Mouse (Mus musculus) megakaryocyte, embryonic 14.5 days (primary cell): ENCODE data around the gene Asb10. TPM values are rescaled to one million over a fixed set of nuclear protein-coding genes. Genes with fewer than 3 reads are reported as not detected.
A peak's percentile ranks its signal among the peaks of the same experiment; 100 is the strongest.

Source experiments
- H3K27me3 ChIP-seq: replicated peaks from 2 replicates; pipeline ENCODE3; 2012; ENCODE audit warnings: inconsistent platforms
- H3K36me3 ChIP-seq: replicated peaks from 2 replicates; pipeline ENCODE3; 2012; ENCODE audit warnings: low read length, inconsistent platforms, mixed read lengths
- H3K4me1 ChIP-seq: 2 replicates; pipeline ENCODE4 v1.6.1; 2012; ENCODE audit warnings: inconsistent platforms
- H3K4me3 ChIP-seq: replicated peaks from 2 replicates; pipeline ENCODE3; 2012; ENCODE audit warnings: moderate library complexity, mild to moderate bottlenecking, inconsistent platforms
- H3K9me3 ChIP-seq: 2 replicates; pipeline ENCODE4 v1.6.1; 2012; ENCODE audit warnings: inconsistent platforms
- FLI1 ChIP-seq: IDR thresholded peaks from 2 replicates; pipeline ENCODE4 v1.6.1; 2012; ENCODE audit warnings: low read length, inconsistent platforms, mixed read lengths
- GATA1 ChIP-seq: IDR thresholded peaks from 3 replicates; pipeline ENCODE4 v1.6.1; 2012; ENCODE audit warnings: mixed read lengths, low read length, inconsistent platforms, borderline replicate concordance
- polyA plus RNA-seq: library from polyadenylated mRNA; stranded (reverse); fragments of >175 nt; gene quantifications from 2 replicates; pipeline ENCODE4 v1.2.3, GENCODE M21; 2012; ENCODE audit warnings: low replicate concordance; ENCODE audit not compliant: insufficient read depth

Asb10 gene
- polyA plus RNA-seq, 1 experiment, result not detected

DNA sequence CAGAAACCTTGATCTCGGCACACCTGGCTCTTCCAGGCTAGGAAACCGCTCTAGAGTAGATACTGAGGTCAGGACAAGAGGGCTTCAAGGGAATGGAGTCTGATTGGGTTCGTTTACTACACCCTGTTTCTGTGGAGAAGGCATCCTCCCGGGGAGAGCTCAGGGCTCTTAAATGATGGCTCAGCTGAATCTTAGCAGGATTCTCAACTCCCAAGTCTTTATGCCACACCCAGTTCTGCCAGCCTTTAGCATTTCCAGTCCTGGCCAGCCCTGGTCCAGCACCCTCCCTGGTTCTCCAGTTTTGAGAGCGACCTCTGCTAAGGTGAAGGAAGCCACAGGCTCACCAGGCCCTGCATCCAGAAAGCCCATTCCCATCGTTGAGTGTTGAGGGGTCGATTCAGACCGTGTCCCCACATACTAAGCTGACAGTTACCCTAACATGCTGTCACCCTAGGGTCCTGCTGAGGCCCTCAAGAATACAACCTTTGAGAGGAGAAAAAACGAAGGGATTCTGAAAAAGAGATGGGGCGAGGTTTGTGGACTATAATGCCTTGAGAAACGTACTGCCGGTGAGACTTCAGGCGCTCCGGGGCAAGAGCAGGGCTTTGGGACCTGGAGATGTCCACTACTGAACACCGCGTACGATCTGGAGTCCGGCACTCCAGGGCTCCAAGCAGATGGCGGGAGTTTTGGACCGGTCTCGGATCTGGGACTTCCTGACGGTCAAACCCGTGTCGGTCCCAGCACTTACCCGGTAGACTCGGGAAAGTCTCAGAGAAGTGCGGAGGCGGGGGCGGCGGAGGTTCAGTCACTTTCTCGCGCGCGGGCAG, 15.2 kb downstream of the Asb10 start:
- Histone ChIP-seq H3K27me3 (peaks cover 94% of the 10 kb centered on the region), H3K4me3 (no peak overlapping the region), H3K9me3 (0 out of 2 replicates have a peak, but pooled peaks cover 2% of the 10 kb centered on the region), H3K4me1 (peaks cover 23% of the 10 kb centered on the region), H3K36me3 (no peaks in the 10 kb centered on the region)
- no peak for TF ChIP-seq FLI1
- no peak for TF ChIP-seq GATA1

DNA sequence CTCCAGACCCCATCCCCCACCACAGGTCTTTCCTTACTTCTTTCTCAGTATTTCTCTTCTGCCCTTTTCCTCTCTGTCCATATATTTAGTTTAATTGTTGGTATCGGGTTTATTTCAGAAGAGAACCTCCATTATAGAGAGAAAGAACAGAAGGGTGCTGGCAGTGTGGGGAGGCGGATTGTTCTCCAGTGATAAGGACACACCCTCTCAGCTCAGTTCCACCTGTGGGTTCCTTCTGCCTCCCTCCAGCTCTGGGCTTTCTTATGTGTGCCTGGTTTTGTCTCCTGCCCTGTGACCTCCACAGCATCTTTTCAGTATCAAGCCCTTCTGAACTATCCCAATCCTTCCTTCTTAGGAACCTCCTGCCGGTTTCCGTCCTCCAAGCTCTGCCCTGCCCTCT, 16.3 kb downstream of the Asb10 start:
- Histone ChIP-seq H3K4me3 (no peak overlapping the region), H3K36me3 (no peaks in the 10 kb centered on the region), H3K4me1 (peaks cover 17% of the 10 kb centered on the region), H3K27me3 (peaks cover 95% of the 10 kb centered on the region), H3K9me3 (0 out of 2 replicates have a peak, but pooled peaks cover 2% of the 10 kb centered on the region)
- TF ChIP-seq GATA1, result no peak
- no peak for TF ChIP-seq FLI1

DNA sequence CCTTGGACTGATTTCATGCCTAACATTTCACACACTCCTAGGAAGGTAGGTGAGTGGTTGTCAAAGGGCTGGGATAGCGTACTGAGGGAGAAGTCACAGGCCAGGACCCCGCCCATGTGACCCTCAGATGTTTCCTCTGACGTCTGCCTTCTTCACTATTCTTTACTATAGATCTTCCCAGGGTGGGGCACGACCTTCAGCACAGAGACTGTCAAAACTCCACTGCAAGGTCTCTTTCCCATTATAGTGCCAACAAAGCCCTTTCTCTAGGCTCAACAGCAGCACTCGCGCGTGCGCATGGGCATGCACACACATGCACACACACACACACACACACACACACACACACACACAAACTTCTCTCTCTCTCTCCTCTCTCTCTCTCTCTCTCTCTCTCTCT, 17.0 kb downstream of the Asb10 start:
- Histone ChIP-seq H3K4me3 (no peak overlapping the region), H3K9me3 (0 out of 2 replicates have a peak, but pooled peaks cover 2% of the 10 kb centered on the region), H3K27me3 (peaks cover 92% of the 10 kb centered on the region), H3K36me3 (no peaks in the 10 kb centered on the region), H3K4me1 (peaks cover 17% of the 10 kb centered on the region)
- TF ChIP-seq GATA1, result no peak
- TF ChIP-seq FLI1, result no peak

DNA sequence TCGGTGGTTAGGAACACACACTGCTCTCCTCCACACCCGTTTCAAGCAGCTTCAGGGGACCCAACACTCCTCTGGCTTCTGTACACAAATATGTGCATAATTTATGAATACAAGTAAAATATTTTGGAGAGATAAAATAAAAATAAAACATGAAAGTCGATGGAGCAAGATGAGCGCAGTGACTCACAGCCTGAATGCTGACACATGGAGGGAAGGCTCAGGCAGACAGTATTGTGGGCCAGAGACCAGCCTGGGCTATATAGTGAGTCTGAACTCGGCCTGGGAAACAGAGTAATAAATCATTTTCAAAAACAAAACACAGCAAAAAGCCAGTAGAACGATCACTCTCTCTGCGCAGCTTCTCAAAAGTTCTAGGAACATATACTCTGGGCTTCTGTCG, 19.4 kb downstream of the Asb10 start:
- Histone ChIP-seq H3K36me3 (no peaks in the 10 kb centered on the region), H3K9me3 (0 out of 2 replicates have a peak, but pooled peaks cover 2% of the 10 kb centered on the region), H3K4me3 (no peak overlapping the region), H3K4me1 (peaks cover 7% of the 10 kb centered on the region; the same call in 1 of the 2 replicates), H3K27me3 (peaks cover 91% of the 10 kb centered on the region)
- TF ChIP-seq FLI1, result no peak

DNA sequence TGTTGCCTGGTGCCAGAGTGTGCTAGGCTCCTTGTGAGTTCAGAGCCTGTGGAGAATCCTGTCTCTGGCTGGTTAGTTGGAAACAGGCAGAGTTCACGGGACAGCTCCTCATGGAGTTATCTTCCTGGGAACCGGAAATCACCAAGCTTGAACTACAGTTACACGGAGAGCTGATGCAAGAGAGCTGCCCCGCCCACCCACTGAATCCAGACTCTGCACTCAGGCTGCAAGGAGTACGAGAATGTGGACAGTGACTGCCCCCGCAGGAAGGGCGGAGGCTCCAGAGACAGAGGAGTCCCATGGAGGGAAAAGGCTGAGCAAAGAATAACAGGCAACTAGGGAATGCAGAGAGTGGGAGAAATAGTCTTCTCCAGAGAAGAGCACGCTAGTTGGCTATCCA, 28.5 kb downstream of the Asb10 start:
- H3K4me3 ChIP-seq, result no peak overlapping the region
- no peak for TF ChIP-seq GATA1
- TF ChIP-seq FLI1, result no peak
- peaks cover 80% of the 10 kb centered on the region for H3K27me3 ChIP-seq
- H3K36me3 ChIP-seq, result no peaks in the 10 kb centered on the region
- H3K4me1 ChIP-seq, result peaks cover 6% of the 10 kb centered on the region
- peaks cover 8% of the 10 kb centered on the region for H3K9me3 ChIP-seq

DNA sequence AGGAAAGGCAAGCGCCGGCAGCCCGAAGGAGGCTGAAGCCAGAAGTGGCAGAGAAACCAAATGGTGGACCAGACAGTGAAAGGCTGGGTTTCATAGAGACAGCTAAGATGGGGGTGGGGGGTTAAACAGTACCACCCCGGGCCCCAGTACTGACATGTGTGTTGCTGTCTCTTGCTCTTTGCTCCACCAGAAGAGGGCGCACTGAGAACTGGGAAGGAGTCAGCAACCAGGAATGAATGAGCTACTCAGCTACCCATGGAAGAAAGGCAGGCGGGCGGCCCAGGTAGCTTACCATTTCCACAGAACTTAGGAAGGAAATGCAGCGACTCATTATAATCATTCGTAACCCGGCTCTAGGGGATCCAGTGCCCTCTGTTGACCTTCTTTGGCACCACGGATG, 30.1 kb downstream of the Asb10 start:
- H3K9me3 ChIP-seq, result peaks cover 8% of the 10 kb centered on the region
- TF ChIP-seq GATA1 (no peak), FLI1 (no peak)

DNA sequence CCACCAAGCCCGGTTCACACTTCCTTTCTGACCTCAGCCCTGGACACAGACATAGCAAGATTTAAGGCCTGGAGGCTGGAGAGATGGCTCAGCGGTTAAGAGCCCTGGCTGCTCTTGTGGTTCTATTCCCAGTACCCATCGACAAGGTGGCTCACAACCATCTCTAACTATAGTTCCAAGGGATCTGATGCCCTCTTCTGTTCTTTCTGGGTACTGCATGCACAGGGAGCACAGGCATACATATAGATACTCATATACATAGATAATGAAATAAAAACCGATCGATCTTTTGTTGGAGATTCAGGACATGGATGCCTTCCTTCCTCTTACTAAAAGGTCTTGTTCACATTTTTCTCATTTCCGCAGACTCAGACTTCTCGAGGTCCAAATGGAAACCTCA, 32.4 kb downstream of the Asb10 start:
- Histone ChIP-seq H3K4me3 (no peak overlapping the region), H3K4me1 (peaks cover 36% of the 10 kb centered on the region), H3K27me3 (peaks cover 76% of the 10 kb centered on the region), H3K9me3 (peaks cover 8% of the 10 kb centered on the region), H3K36me3 (no peaks in the 10 kb centered on the region)
- no peak for TF ChIP-seq FLI1
- no peak for TF ChIP-seq GATA1

More for the DNA sequence above, 30.1 kb downstream of the Asb10 start:
- H3K27me3 ChIP-seq, result peaks cover 74% of the 10 kb centered on the region
- no peaks in the 10 kb centered on the region for H3K36me3 ChIP-seq
- peaks cover 17% of the 10 kb centered on the region for H3K4me1 ChIP-seq
- H3K4me3 ChIP-seq, result no peak overlapping the region

DNA sequence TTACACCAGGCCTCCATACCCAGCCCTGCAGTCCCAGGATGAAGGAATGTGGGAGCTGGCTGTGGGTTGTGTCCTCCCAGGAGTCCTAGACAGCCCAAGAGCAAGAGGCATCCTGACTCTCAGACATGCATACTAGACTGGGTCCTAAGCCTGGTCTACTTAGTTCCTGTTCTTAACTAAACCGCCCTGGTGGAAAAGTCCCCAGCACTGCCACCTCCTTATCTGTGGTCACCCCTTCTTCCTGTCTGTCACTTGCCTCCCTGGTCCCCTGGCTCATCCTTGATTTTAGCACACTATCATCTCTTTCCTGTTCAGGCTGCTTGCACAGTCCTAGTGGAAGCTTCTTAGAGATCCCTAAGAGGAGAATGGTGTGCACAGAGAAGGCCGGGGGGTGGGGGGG, 35.3 kb downstream of the Asb10 start:
- peaks cover 81% of the 10 kb centered on the region for H3K27me3 ChIP-seq
- peaks cover 8% of the 10 kb centered on the region for H3K9me3 ChIP-seq
- peak; percentile 44; the same call in 1 of the 3 replicates for TF ChIP-seq GATA1
- TF ChIP-seq FLI1, result no peak
- H3K4me1 ChIP-seq, result peaks cover 36% of the 10 kb centered on the region
- peak overlapping the region; percentile 19 for H3K4me3 ChIP-seq
- peaks cover 27% of the 10 kb centered on the region for H3K36me3 ChIP-seq

DNA sequence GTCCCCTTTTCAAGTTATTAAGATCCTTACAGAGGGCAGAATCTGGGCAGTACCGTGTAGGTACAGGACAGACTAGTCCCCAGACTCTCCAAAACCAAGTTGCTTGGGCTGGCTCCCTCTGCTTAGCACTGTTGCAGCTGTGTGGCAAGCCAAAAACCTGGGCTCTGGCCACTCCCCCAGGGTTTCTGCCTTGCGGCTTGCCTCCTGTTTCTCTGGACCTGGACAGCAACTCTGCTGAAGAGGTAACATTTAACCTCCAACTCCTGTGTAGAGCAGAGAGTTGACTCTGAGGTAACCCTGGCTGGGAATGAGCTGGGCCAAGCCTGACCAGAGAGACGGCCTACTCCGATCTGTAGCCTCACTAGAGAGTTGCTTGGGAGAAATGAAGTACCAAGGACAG, 38.0 kb downstream of the Asb10 start:
- H3K4me3 ChIP-seq, result no peak overlapping the region
- peaks cover 43% of the 10 kb centered on the region for H3K4me1 ChIP-seq
- no peak for TF ChIP-seq FLI1
- H3K36me3 ChIP-seq, result peaks cover 55% of the 10 kb centered on the region
- H3K27me3 ChIP-seq, result peaks cover 66% of the 10 kb centered on the region
- H3K9me3 ChIP-seq, result no peaks in the 10 kb centered on the region

DNA sequence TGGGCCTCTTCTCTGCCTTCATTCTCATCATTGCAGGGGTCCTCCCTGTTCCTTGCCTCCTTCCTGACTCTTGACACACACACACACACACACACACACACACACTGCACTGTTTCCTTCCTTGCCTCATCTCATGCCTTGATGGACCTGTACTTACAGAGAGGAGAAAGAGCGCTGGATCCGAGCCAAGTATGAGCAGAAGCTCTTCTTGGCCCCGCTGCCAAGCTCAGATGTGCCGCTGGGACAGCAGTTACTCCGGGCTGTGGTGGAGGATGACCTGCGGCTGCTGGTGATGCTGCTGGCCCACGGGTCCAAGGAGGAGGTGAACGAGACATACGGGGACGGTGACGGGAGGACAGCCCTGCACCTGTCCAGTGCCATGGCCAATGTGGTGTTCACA, 39.9 kb downstream of the Asb10 start:
- H3K27me3 ChIP-seq, result peaks cover 54% of the 10 kb centered on the region
- peaks cover 31% of the 10 kb centered on the region for H3K4me1 ChIP-seq
- peaks cover 74% of the 10 kb centered on the region for H3K36me3 ChIP-seq
- no peak for TF ChIP-seq GATA1
- TF ChIP-seq FLI1, result no peak
- no peaks in the 10 kb centered on the region for H3K9me3 ChIP-seq
- H3K4me3 ChIP-seq, result no peak overlapping the region

DNA sequence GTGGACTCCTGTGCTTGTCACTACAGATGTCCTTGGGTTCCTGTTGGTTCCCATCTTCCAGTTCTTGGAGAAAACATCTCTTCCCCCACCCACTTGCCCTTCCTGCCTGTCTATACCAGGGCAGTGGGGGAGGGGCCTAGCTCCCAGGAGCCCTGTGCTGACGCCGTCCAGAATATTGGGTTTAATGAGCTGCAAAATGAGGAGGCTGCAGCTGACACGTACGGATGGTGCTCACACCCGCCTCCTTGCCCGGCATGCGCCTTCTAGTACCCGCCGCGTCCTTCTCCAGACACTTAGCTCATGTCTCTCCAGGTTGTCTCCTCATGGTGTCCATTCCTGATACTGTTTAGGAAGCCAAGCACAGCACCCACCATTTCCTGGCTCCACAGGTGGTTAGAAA, 41.7 kb downstream of the Asb10 start:
- no peak for TF ChIP-seq FLI1
- TF ChIP-seq GATA1, result no peak

More for the DNA sequence above, 41.7 kb downstream of the Asb10 start:
- Histone ChIP-seq H3K4me3 (no peak overlapping the region), H3K4me1 (peaks cover 13% of the 10 kb centered on the region), H3K36me3 (peaks cover 91% of the 10 kb centered on the region), H3K27me3 (peaks cover 42% of the 10 kb centered on the region), H3K9me3 (no peaks in the 10 kb centered on the region)
